Mouse (Mus musculus) thymus, postnatal 25 days (tissue): ENCODE data around the gene Mrpl20.
A peak's percentile ranks its signal among the peaks of the same experiment; 100 is the strongest.

ENCODE experiments used
- DNase-seq: peaks from one replicate; pipeline ENCODE4 v3.0.0; 2022

Gene Mrpl20

GRCm38 (mm10) chr4:155833234-155833633, 30.6 kb downstream of the Mrpl20 start:
- no peak for DNase-seq

- peak; percentile 67 for DNase-seq
Observed at GRCm38 (mm10) chr4:155833836-155834235, 31.2 kb downstream of the Mrpl20 start.

DNA sequence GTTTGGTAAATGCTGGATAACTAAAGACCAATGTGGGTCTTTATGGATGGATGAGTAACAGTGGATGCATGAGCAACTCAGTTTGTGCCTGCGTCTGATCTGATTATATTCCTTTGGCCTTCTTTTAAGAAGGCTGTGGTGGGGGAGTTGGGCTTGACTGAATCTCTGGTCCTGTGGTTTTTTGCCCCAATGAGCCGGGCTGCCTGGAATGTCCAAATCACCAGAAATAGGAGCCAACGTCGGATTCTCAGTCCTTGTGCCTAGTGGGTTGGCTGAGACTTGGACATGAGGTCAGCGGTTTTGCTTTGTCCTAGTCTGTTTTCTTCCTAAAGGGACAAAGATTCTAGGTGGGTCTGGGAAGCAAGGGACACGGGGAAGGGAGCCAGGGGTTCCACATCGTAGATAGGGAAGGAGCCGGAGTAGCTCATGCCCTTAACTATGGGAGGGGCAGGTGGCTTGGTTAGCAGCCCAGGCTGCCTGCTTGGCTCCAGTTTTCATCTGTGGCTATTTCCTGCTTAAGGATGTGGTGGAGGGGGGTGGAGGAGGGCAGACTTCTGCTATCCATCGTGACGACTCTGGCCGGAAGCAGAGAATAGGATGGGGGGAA, 34.8 kb downstream of the Mrpl20 start:
- DNase-seq: no peak

- no peak for DNase-seq
Observed at GRCm38 (mm10) chr4:155838187-155839153, 35.8 kb downstream of the Mrpl20 start.

DNA sequence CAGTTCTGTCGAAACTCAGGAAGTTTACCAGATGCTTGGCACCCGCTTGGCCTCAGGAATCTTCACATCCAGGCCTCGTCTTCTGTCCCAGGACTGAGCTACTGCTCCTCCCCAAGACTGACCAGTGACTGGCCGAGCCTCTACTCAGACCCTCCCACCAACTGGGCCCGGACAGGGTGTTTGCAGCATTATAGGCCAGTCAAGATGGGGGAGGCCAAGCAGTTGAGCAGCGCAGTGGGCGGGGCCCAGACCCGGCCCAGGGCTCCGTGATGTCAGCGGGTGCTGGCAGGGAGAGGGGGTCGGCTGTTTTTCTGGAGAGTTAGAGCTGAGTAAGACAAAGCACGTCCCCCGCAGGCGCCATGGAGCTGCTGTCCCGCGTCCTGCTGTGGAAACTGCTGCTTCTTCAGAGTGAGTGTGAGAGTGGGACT, 36.8 kb downstream of the Mrpl20 start, which contains the start of gene Mxra8:
TSS of gene Mxra8 (plus strand) at position 198 of the 428 bp plus-strand sequence.
- DNase-seq: no peak

DNA sequence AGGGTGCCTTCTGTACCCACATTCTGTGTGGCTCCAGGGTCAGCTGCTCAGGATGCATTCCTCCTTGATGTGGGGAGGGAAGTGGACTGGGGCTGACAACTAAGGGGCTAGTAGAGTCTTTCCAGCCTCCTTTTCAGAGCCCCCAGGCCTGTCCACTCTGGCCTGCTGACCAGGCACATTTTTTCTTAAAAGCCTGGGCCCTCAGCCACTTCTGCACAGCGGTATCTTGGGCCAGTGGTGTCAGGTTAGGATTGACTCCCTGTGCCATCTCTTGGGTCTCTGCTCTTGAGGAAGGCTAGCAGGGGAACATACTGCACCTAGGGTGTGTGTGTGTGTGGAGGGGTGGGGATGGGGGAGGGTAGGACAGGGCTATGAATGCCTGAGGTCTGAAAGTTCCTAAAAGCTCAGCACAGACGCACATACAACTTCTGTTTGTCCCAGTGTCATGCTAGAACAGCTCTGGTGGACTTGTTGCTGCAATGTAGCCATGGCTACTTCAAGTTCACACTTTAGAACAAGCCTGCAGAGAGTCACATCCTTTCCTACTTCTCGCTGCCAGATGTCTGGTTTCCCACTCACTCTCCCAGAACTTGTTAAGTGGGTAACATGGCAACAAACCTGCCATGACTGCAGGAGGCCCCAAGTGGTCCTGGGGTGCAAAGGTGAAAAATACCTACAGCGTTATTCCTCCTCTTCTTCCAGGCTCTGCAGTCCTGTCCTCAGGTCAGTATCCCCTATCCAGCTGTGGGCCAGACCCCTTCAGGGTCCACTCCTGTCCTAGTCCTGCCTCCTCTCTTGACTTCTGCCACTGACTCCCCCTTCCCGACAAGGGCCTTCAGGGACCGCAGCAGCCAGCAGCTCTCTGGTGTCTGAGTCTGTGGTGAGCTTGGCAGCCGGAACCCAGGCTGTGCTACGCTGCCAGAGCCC, 37.7 kb downstream of the Mrpl20 start:
- DNase-seq: no peak

GRCm38 (mm10) chr4:155841003-155841454, 38.4 kb downstream of the Mrpl20 start:
- peak; percentile 71 for DNase-seq

GRCm38 (mm10) chr4:155841651-155842270, 39.1 kb downstream of the Mrpl20 start:
- DNase-seq: no peak

DNA sequence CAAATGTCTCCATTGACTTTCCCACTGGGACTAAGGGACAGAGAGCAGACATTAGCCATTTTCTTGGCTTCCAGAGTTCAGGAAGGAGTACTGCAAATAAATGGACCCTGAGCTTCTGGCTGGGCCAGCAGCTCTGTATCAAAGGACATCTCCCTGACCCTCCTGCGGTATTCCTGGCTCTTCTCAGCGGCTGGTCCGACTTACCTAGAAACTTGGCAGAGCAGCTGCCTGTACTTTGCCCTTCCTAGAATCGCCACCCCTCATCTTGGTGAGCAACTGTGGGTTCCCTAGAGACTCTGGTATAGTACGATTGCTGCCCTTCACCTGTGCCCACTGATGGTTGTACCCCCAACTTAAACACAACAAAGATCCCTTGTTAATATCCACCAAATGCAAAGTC, 40.6 kb downstream of the Mrpl20 start:
- DNase-seq: no peak

GRCm38 (mm10) chr4:155846871-155847578, 44.3 kb downstream of the Mrpl20 start, which contains the start of gene Dvl1:
Dvl1 (plus strand) TSS chr4:155847402.
- DNase-seq: peak; percentile 97

GRCm38 (mm10) chr4:155847591-155848352, 45.1 kb downstream of the Mrpl20 start:
- DNase-seq: peak; percentile 64

GRCm38 (mm10) chr4:155848434-155849095, 45.9 kb downstream of the Mrpl20 start:
- no peak for DNase-seq

GRCm38 (mm10) chr4:155849391-155849790, 46.7 kb downstream of the Mrpl20 start:
- DNase-seq: no peak

DNA sequence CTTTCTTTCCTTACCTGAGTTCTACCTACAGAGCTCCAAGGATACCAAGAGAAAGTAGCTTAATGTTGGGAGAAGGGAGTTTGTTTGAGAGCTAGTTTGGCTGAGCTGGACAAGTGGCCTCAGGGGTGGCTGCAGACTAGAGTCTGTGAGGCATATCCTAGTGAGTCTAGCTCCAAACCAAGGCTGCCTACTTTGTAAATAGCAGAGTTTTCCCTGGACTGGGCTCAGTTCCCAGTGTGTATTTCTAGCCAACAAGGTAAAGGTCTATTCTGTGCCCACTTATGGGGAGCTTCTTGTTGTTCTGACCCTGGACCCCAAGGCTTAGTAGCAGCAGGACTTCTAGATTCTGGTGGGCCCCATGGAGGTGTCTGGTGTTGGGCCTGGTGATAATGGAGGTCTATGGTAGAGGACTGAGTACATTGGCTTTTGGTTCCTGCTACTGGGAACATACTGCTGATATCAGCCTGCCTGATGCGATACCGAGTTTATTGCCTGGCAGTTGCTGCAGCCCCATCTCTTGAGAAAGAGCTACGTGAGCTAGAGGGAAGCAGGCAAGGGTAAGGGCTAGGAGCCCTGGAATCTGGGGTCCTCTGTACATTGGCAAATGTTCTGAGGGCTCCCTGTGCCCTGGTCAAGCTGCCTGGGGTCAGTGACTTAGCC, 47.2 kb downstream of the Mrpl20 start:
- no peak for DNase-seq

- no peak for DNase-seq
Observed at GRCm38 (mm10) chr4:155851368-155851767, 48.7 kb downstream of the Mrpl20 start.

DNA sequence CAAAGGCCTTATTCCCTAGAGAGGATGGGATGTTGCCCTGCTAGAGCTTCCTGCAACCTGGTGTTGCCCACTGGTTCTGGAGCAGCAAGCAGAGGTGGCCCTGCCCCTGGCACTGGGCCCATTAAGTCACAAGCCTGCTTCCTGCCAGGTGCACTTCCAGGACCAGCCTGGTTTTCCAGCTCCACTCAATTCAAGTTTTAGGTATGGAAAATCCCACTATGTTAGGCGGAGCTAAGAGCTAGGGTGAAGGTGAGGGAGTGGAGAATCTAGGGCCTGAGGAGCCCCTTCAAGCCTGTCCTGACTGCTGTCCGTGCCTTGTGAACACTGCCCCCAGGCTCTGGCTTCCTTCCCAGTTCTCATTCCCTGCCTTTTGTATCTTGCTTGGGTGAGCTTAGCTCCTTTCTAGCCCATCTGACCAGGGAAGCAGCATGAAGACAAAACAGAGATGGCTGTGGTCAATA, 49.3 kb downstream of the Mrpl20 start:
- no peak for DNase-seq

DNA sequence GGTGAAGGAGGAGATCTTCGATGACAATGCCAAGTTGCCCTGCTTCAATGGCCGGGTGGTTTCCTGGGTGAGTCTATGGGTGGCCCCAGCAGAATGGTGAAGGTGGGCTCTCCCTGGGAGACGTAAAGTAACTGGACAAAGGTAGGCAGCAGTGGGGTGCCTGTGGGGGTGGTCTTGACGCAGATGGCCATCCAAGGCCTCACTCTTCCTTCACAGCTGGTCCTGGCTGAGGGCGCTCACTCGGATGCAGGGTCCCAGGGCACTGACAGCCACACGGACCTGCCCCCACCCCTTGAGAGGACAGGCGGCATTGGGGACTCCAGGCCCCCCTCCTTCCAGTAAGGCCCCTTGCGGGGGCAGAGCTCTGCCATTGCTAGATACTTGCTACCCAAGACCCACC, 50.7 kb downstream of the Mrpl20 start:
- no peak for DNase-seq

- DNase-seq: no peak
Observed at GRCm38 (mm10) chr4:155854991-155855390, 52.3 kb downstream of the Mrpl20 start.

- DNase-seq: no peak
Observed at GRCm38 (mm10) chr4:155856071-155856470, 53.4 kb downstream of the Mrpl20 start.
